Mouse (Mus musculus): Measurements from ENCODE around the gene Tcp11.

DNA sequence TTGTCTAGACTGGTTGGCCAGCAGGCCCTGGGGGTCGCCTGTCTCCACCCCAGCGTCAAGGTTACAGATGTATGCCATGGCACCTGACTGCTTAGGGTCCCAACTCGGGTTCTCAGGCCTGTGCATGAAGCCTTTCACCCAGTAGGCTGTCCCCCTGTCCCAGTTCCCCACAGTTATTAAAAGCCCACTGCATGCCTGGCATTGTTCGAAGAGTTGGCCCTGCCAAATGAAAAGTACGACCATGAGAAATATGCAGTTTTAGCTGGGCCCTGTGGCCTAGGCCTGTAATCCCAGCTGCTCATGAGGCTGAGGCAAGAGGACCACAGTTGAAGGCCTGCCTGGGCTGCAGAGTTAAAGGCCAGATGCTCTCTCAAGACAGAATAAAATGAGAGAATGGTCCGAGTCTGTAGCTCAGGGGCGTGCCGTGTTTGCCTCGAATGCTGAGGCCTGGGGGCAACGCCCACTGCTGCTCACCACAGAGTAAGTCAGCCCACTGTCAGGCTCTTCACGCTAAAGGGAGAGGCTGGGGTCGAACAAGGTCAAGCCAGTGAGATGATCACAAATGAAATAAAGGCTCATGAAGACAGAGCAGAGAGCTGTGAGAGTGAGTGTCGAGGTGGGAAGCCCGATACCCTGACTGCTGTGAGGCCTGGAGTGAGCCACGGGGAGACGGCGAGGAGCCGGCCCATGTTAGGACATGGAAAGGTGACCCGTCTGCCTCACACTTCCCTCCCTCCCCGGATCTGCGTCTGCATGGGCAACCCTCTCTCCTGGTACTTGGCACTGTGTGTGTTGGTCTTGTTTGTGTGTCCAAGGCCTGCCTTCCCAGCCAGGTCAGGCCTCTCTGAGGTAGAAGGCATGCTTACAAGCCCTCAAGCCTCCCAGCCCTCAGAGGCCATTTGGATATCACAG is 60.4 kb downstream of the Tcp11 start:
- TF ChIP-seq POLR2A (IDR thresholded peaks at IDR 0.05; ENCODE audit: control insufficient read depth, low read depth, low read length) (no peak), CTCF (IDR thresholded peaks at IDR 0.05; ENCODE audit: control insufficient read depth, insufficient read depth, insufficient replicate concordance, low read depth, low read length) (no peak)

Data from testis, adult 2 months (tissue).